Comparison of ENCODE assay signal across 9 mouse cellular contexts in the genomic region with DNA sequence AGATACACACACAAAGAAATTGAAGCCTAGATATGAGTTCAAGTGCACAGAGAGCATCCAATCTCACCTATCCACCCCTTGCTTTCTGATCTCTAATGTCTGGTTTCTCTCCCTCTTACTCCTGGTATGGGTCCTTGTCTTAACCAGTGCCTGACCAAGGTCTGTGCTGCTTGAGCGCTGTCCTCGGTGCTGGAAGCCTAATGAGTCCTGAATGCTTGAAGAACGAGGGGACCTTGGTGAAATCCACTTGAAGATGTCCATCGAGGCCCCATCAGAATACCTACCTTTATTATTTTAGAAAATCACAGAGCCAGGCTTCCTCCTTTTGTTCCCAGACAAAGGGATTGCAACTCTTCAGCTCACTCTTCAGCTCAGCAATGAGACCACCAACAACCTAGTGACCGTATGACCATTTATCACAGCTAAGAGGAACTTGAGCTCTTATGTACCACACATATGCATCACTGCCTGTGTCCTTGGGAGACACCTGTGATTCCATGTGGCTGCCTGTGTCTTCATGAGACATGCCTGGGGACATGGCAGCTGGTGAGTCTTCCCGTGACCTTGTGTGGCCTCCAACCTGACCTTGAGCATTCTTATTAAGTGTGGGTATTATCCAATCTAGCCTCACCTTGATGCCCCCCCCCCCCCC. TPM values are rescaled to one million over a fixed set of nuclear protein-coding genes. Genes with fewer than 3 reads are reported as not detected.
DNase-seq lines count a peak whose midpoint lies in the region; ATAC-seq lines count a peak whose summit lies in the region.
"Had no signal": no experiment of that assay in that cellular context is flagged by ENCODE, and none has a peak within 500 bp of the region (broad histone marks: within the 10 kb centered on the region; RNA-seq: fewer than 3 reads in every experiment).

No protein-coding gene starts in this region.

- DNase-seq in cerebellum, adult 9-10 months: peak; percentile 42
- DNase-seq in cerebellum, postnatal 14 days: no peak
- DNase-seq in 3T3-L1 (ENCODE audit: low read depth, low spot score): peak; percentile 56
- DNase-seq in embryo, embryonic 11 days: peak; percentile 80
- peak; percentile 40 for DNase-seq in induced T-regulatory cell, adult 2 months (ENCODE audit: low read depth)
- DNase-seq in neural tube, embryonic 11.5 days (ENCODE audit: low spot score): peak; percentile 67
- DNase-seq in urinary bladder, adult 2 months (ENCODE audit: low spot score): no peak

- peaks cover 4% of the 10 kb centered on the region; the same call in 1 of the 2 replicates for H3K4me1 ChIP-seq in neural tube, embryonic 11.5 days (ENCODE audit: control insufficient read depth, insufficient read depth, low read length)

- WGBS in neural tube, embryonic 11.5 days: 23% methylated on average over 6 of the region's 6 CpGs

- H3K9me3 ChIP-seq in neural tube, embryonic 11.5 days (ENCODE audit: control insufficient read depth, low read length): no peaks in the 10 kb centered on the region

- peak overlapping the region; percentile 75 for H3K4me2 ChIP-seq in neural tube, embryonic 11.5 days (ENCODE audit: low read depth)

- H3K36me3 ChIP-seq in neural tube, embryonic 11.5 days (ENCODE audit: control insufficient read depth, insufficient read depth, low read length): no peaks in the 10 kb centered on the region

- peak overlapping the region; percentile 70 for H3K4me3 ChIP-seq in neural tube, embryonic 11.5 days (ENCODE audit: low read depth, low read length)

- H3K27me3 ChIP-seq in neural tube, embryonic 11.5 days (ENCODE audit: control insufficient read depth, insufficient read depth, low read length): no peaks in the 10 kb centered on the region

- H3K27ac ChIP-seq in neural tube, embryonic 11.5 days (ENCODE audit: low read depth, low read length): peak overlapping the region; percentile 67; the same call in 1 of the 2 replicates

- ATAC-seq in neural tube, embryonic 11.5 days (ENCODE audit: insufficient read depth, low FRiP score, low TSS enrichment): no peak
- no peak for ATAC-seq in monocyte, adult 5-6 weeks (replicated peaks; ENCODE audit: insufficient number of reproducible peaks, low FRiP score, low TSS enrichment, poor library complexity, severe bottlenecking)

- peak overlapping the region; percentile 87; the same call in 1 of the 2 replicates for H3K9ac ChIP-seq in neural tube, embryonic 11.5 days (ENCODE audit: low read length)

RNA-seq across cellular contexts. Expression of a gene that starts 0.4 kb away (rescaled TPM):
- 16.6 and 17.7 TPM in 2 replicates for polyA plus RNA-seq in neural tube, embryonic 11.5 days (2014; fragmentation: Nextera tagmentation; extraction: Ambion mirVana)
- 0.96 and 1.1 TPM in 2 replicates for polyA plus RNA-seq in urinary bladder, adult 2 months (2012; rRNA removed)
- 2.0 TPM in 1 of 3 replicates, not detected in the others for total RNA-seq in monocyte, adult 5-6 weeks (2017)

RNA-seq across cellular contexts. Expression of a gene that starts 36.1 kb away (rescaled TPM):
- not detected in 2 replicates for polyA plus RNA-seq in neural tube, embryonic 11.5 days (2014; fragmentation: Nextera tagmentation; extraction: Ambion mirVana)
- not detected in 2 replicates for polyA plus RNA-seq in urinary bladder, adult 2 months (2012; rRNA removed)
- not detected in 3 replicates for total RNA-seq in monocyte, adult 5-6 weeks (2017)
- total RNA-seq: left cerebral cortex, postnatal 14 days had no signal

RNA-seq across cellular contexts. Expression of a gene that starts 53.7 kb away (rescaled TPM):
- polyA plus RNA-seq in neural tube, embryonic 11.5 days (2014; fragmentation: Nextera tagmentation; extraction: Ambion mirVana): not detected in 2 replicates
- 0.09 TPM in 1 of 2 replicates, not detected in the other for polyA plus RNA-seq in urinary bladder, adult 2 months (2012; rRNA removed)
- 1.4 to 2.0 TPM in 2 of 3 replicates, not detected in the other for total RNA-seq in monocyte, adult 5-6 weeks (2017)
- total RNA-seq: left cerebral cortex, postnatal 14 days had no signal

Comparison
In these comparisons a context has a peak if more than half of its experiments do, and no peak if none do; other contexts are left out.
1. DNase-seq: peak in cerebellum, adult 9-10 months (single experiment), 3T3-L1 (single experiment), embryo, embryonic 11 days (single experiment), induced T-regulatory cell, adult 2 months (single experiment) and neural tube, embryonic 11.5 days (single experiment); none in cerebellum, postnatal 14 days (0 of 2) and urinary bladder, adult 2 months (single experiment).